9 mouse cellular contexts compared by ENCODE assay signal in the genomic region with DNA sequence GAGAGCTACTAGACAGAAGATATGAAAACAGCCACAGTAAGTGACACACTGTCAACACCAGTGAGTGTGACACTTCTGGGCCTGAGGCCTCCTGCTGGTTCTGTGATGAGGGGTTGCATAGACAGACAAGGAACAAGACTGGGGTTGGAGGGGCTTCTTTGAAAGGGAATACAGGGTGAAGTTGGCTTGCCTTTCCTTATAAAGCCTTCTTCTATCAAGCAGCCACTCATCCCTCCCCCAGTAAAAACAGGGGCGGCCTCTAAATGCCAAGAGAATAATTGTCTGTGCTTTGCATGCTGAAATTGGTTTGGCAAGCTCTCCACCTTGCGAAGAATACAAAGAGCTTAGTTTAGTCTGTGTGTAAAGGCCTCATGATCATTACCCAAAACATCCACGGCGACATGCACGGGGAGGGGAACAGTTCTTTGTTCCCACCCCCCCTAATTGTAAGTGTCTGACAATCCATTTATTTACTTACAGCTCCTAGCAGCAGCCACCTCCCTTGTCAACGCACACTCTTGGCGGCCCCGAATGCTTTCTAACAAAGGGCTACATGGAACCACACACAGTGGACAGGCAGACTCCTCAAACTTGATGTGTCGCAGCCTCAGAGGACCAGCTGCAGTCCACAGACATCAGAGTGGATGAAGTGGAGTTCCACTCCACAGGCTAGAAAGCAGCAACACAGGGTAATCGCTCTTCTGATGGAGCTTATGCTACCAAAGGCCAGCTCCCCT.
DNase-seq lines count a peak whose midpoint lies in the region; ATAC-seq lines count a peak whose summit lies in the region.
"Had no signal": no experiment of that assay in that cellular context is flagged by ENCODE, and none has a peak within 500 bp of the region (broad histone marks: within the 10 kb centered on the region; RNA-seq: fewer than 3 reads in every experiment).

No protein-coding gene starts in this region.

- H3K4me3 ChIP-seq in forebrain, embryonic 11.5 days (ENCODE audit: low read depth, low read length), result no peak overlapping the region
- no peak overlapping the region for H3K4me3 ChIP-seq in forebrain, embryonic 10.5 days
- H3K4me3 ChIP-seq: limb, embryonic 12.5 days had no signal

- no peak for DNase-seq in forebrain, embryonic 11.5 days (ENCODE audit: low spot score)
- DNase-seq in forebrain, embryonic 10.5 days (ENCODE audit: extremely low spot score, low spot score), result no peak
- peak; percentile 24 for DNase-seq in right cerebral cortex, postnatal 4 days
- no peak for DNase-seq in right cerebral cortex, postnatal 25 days
- DNase-seq in lung, postnatal 14 days, result peak; percentile 24
- peak; percentile 54 for DNase-seq in telencephalon, adult 2 months (ENCODE audit: low read depth, low spot score)
- no peak for DNase-seq in adrenal gland, postnatal 14 days
- no peak for DNase-seq in cerebellum, postnatal 36 days

- ATAC-seq in forebrain, embryonic 11.5 days (replicated peaks; ENCODE audit: low FRiP score), result peak; percentile 83

- no peak overlapping the region for H3K9ac ChIP-seq in forebrain, embryonic 11.5 days (ENCODE audit: low read length)
- H3K9ac ChIP-seq: limb, embryonic 12.5 days had no signal

- H3K36me3 ChIP-seq in forebrain, embryonic 11.5 days (ENCODE audit: control insufficient read depth, insufficient read depth, low read length), result no peaks in the 10 kb centered on the region
- no peaks in the 10 kb centered on the region for H3K36me3 ChIP-seq in forebrain, embryonic 10.5 days (replicated peaks)
- H3K36me3 ChIP-seq: limb, embryonic 12.5 days had no signal

- 45% methylated on average over 10 of the region's 10 CpGs for WGBS in forebrain, embryonic 11.5 days
- 67% methylated on average over 10 of the region's 10 CpGs for WGBS in forebrain, embryonic 10.5 days

- peaks cover 4% of the 10 kb centered on the region; the same call in 1 of the 2 replicates for H3K4me1 ChIP-seq in forebrain, embryonic 11.5 days (replicated peaks; ENCODE audit: control insufficient read depth, insufficient read depth, low read length)
- peaks cover 14% of the 10 kb centered on the region for H3K4me1 ChIP-seq in forebrain, embryonic 10.5 days

- no peaks in the 10 kb centered on the region for H3K27me3 ChIP-seq in forebrain, embryonic 11.5 days (ENCODE audit: control insufficient read depth, insufficient read depth, low read length)
- no peaks in the 10 kb centered on the region for H3K27me3 ChIP-seq in forebrain, embryonic 10.5 days (ENCODE audit: poor library complexity, severe bottlenecking)
- H3K27me3 ChIP-seq: limb, embryonic 12.5 days had no signal

- H3K4me2 ChIP-seq in forebrain, embryonic 11.5 days (ENCODE audit: low read depth, low read length, severe bottlenecking), result no peak overlapping the region
- H3K4me2 ChIP-seq: limb, embryonic 12.5 days had no signal

- H3K9me3 ChIP-seq in forebrain, embryonic 11.5 days (ENCODE audit: control insufficient read depth, low read length), result no peaks in the 10 kb centered on the region
- no peaks in the 10 kb centered on the region for H3K9me3 ChIP-seq in forebrain, embryonic 10.5 days
- H3K9me3 ChIP-seq: limb, embryonic 12.5 days had no signal

- H3K27ac ChIP-seq in forebrain, embryonic 11.5 days (ENCODE audit: low read depth, low read length), result no peak overlapping the region
- no peak overlapping the region for H3K27ac ChIP-seq in forebrain, embryonic 10.5 days
- H3K27ac ChIP-seq: limb, embryonic 12.5 days had no signal

Comparison
In these comparisons a context has a peak if more than half of its experiments do, and no peak if none do; other contexts are left out.
1. DNase-seq: peak in right cerebral cortex, postnatal 4 days (single experiment), lung, postnatal 14 days (single experiment) and telencephalon, adult 2 months (single experiment); none in forebrain, embryonic 11.5 days (single experiment), forebrain, embryonic 10.5 days (single experiment), right cerebral cortex, postnatal 25 days (single experiment), adrenal gland, postnatal 14 days (single experiment) and cerebellum, postnatal 36 days (0 of 2).